Mouse (Mus musculus): ENCODE data around the gene Cyp2j6.

DNA sequence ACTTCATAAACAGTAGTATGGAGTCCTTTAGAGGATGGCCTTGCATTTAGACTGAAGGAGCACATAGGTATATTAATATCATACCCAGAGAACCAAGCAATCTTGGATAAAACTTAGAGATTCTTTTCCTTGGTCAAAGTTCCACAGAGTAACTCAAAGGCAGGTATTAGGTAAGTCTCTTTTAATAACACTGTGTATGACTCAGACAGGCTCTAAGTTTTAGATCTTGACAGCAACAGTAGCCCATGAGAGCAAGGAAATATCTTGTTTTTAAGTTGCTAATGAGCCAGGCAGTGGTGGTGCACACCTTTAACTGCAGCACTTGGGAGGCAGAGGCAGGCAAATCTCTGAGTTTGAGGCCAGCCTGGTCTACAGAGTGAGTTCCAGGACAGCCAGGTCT, 12.3 kb upstream of the Cyp2j6 start:
- TF ChIP-seq CTCF (conservative IDR thresholded peaks at IDR 0.05; ENCODE audit: insufficient read depth, insufficient read length, low read depth, low read length) (no peak), POLR2A (IDR thresholded peaks at IDR 0.05; ENCODE audit: low read depth, low read length) (no peak)
